Mouse (Mus musculus): ENCODE measurements at regions not wholly inside any gene's neighbourhood (a gene's known extent, or its start where the extent isn't known, plus 50 kb on each side); places are given as distances from the start of the nearest gene placed in this dataset.

DNA sequence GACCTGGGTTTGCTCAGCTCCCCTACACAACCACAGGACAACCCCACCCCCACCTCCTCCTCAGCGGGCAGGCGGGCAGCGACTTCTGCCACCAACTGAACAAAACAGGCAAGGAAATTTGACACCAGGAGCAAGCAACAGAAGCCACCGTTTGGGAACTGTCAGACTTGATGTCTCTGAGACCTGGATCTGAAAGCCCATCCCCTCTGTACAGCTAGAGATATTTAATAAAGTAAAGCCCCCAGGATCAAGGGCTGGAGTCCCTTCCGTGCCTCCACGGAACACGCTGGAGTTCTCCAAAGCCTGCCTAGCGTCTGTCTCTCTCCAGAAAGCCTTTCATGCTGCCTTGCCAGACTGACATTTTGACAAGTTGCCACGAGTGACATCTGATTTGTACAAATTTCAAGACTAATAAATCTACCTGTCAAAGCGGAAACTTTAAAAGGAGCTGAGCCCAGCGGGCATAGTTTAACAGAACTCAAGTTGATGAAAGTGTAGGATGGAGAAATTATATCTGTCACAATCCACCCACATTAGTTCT is 168.9 kb upstream of the Zfp703 start:
- H3K27me3 ChIP-seq (ENCODE audit: control insufficient read depth, insufficient read depth, low read length, poor library complexity, severe bottlenecking), result no peaks in the 10 kb centered on the region
- TF ChIP-seq CTCF (IDR thresholded peaks at IDR 0.05; ENCODE audit: low read depth, low read length) (no peak), EP300 (IDR thresholded peaks at IDR 0.05; ENCODE audit: insufficient read depth, low read depth, low read length) (no peak), POLR2A (IDR thresholded peaks at IDR 0.05; ENCODE audit: insufficient read depth, low read length) (no peak)
- no peaks in the 10 kb centered on the region for H3K36me3 ChIP-seq (ENCODE audit: control insufficient read depth, insufficient read depth, low read length, poor library complexity, severe bottlenecking)
- no peak overlapping the region for H3K4me3 ChIP-seq (ENCODE audit: low read depth, low read length)
- no peaks in the 10 kb centered on the region for H3K4me1 ChIP-seq (ENCODE audit: control insufficient read depth, insufficient read depth, low read length)
- H3K9ac ChIP-seq (ENCODE audit: low read depth, poor library complexity, severe bottlenecking), result no peak overlapping the region
- no peak overlapping the region for H3K27ac ChIP-seq (ENCODE audit: insufficient read depth, low read length)
- H3K9me3 ChIP-seq (replicated peaks; ENCODE audit: control insufficient read depth, insufficient read depth, low read length, poor library complexity, severe bottlenecking), result no peaks in the 10 kb centered on the region

DNA sequence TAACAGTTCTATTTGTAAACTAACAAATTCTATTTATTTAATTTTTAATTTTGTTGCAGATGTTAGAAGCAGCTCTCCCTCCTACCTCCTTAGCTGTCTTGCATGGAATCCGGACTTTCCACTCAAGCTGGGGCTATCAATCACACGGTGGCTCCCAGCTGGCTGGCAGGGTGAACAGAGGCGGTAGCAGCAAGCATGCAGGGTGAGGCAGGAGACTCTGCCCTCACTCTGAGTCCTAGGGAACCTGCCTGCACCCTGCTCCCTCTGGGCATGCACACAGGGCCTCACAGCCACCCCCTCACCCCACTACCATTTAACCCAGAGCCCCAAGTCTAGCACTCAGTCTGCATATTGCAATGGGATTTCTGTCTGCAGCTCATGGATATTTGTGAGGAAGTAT is 168.4 kb upstream of the Zfp703 start:
- H3K9ac ChIP-seq (ENCODE audit: low read depth, poor library complexity, severe bottlenecking), result no peak overlapping the region
- H3K27ac ChIP-seq (ENCODE audit: insufficient read depth, low read length), result no peak overlapping the region
- no peaks in the 10 kb centered on the region for H3K4me1 ChIP-seq (ENCODE audit: control insufficient read depth, insufficient read depth, low read length)
- H3K36me3 ChIP-seq (ENCODE audit: control insufficient read depth, insufficient read depth, low read length, poor library complexity, severe bottlenecking), result no peaks in the 10 kb centered on the region
- H3K27me3 ChIP-seq (ENCODE audit: control insufficient read depth, insufficient read depth, low read length, poor library complexity, severe bottlenecking), result no peaks in the 10 kb centered on the region
- H3K9me3 ChIP-seq (replicated peaks; ENCODE audit: control insufficient read depth, insufficient read depth, low read length, poor library complexity, severe bottlenecking), result no peaks in the 10 kb centered on the region
- H3K4me3 ChIP-seq (ENCODE audit: low read depth, low read length), result no peak overlapping the region
- TF ChIP-seq EP300 (IDR thresholded peaks at IDR 0.05; ENCODE audit: insufficient read depth, low read depth, low read length) (no peak), POLR2A (IDR thresholded peaks at IDR 0.05; ENCODE audit: insufficient read depth, low read length) (no peak), CTCF (IDR thresholded peaks at IDR 0.05; ENCODE audit: low read depth, low read length) (no peak)

DNA sequence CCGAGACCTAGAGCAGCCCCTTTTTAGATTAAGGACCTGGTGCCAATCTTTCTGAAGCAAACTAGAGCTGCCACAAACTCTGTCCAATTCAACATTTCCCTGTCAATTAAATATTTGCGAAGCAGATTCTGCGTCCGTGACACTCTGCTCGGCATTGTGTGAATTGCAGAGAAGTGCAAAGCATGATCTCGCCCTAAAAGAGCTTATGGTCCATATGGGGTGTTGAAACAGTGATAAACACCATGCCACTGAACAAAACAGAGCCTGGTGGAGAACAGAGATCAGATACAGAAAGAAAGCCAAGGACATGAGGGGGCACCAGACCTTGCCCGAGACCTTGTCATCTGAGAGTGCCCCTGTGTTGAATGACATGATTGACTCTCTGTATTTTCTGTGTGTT is 167.2 kb upstream of the Zfp703 start:
- Histone ChIP-seq H3K4me3 (ENCODE audit: low read depth, low read length) (no peak overlapping the region), H3K9ac (ENCODE audit: low read depth, poor library complexity, severe bottlenecking) (no peak overlapping the region), H3K4me1 (ENCODE audit: control insufficient read depth, insufficient read depth, low read length) (no peaks in the 10 kb centered on the region), H3K36me3 (ENCODE audit: control insufficient read depth, insufficient read depth, low read length, poor library complexity, severe bottlenecking) (no peaks in the 10 kb centered on the region), H3K9me3 (replicated peaks; ENCODE audit: control insufficient read depth, insufficient read depth, low read length, poor library complexity, severe bottlenecking) (no peaks in the 10 kb centered on the region), H3K27me3 (ENCODE audit: control insufficient read depth, insufficient read depth, low read length, poor library complexity, severe bottlenecking) (no peaks in the 10 kb centered on the region), H3K27ac (ENCODE audit: insufficient read depth, low read length) (no peak overlapping the region)
- no peak for TF ChIP-seq POLR2A (IDR thresholded peaks at IDR 0.05; ENCODE audit: insufficient read depth, low read length)

DNA sequence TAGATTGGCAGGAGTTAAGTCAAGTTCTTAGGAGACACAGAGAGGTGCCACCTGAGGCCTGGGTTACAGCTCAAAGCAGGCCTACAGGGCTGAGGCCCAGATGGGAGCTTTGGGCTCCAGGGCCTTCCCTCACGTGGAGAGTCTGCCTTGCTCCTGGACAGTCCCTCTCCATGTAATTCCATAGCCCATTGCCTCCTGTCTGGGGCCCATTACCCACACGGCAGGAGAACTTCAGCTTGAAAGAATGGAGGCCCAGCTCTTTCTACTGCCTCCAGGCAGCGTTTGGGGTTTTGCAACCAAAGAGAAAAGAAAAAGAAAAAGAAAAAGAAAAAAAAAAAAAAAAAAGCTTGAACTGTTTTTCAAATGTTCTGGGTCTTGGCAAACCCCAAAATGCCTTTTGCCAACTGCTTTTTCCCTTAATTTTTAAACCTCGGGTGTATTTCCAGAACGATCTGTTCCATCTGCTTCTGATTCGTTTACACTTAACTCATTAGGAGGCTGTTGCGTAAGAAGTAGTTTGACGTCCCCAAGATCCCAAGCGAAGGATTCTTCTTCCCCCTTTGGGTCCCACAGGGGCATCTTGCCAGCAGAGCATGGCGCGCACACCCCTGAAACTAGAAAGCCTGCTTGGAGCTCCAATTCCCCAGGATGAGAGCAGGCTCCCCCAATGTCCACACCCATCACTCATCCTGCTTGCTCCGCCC is 165.4 kb upstream of the Zfp703 start:
- Histone ChIP-seq H3K4me1 (ENCODE audit: control insufficient read depth, insufficient read depth, low read length) (no peaks in the 10 kb centered on the region), H3K4me3 (ENCODE audit: low read depth, low read length) (no peak overlapping the region), H3K27ac (ENCODE audit: insufficient read depth, low read length) (no peak overlapping the region), H3K36me3 (ENCODE audit: control insufficient read depth, insufficient read depth, low read length, poor library complexity, severe bottlenecking) (no peaks in the 10 kb centered on the region), H3K9ac (ENCODE audit: low read depth, poor library complexity, severe bottlenecking) (no peak overlapping the region), H3K9me3 (replicated peaks; ENCODE audit: control insufficient read depth, insufficient read depth, low read length, poor library complexity, severe bottlenecking) (no peaks in the 10 kb centered on the region), H3K27me3 (ENCODE audit: control insufficient read depth, insufficient read depth, low read length, poor library complexity, severe bottlenecking) (no peaks in the 10 kb centered on the region)
- TF ChIP-seq POLR2A (IDR thresholded peaks at IDR 0.05; ENCODE audit: insufficient read depth, low read length) (no peak), CTCF (IDR thresholded peaks at IDR 0.05; ENCODE audit: low read depth, low read length) (no peak), EP300 (IDR thresholded peaks at IDR 0.05; ENCODE audit: insufficient read depth, low read depth, low read length) (no peak)

- Histone ChIP-seq H3K4me3 (ENCODE audit: low read depth, low read length) (no peak overlapping the region), H3K27ac (ENCODE audit: insufficient read depth, low read length) (no peak overlapping the region), H3K36me3 (ENCODE audit: control insufficient read depth, insufficient read depth, low read length, poor library complexity, severe bottlenecking) (no peaks in the 10 kb centered on the region), H3K9ac (ENCODE audit: low read depth, poor library complexity, severe bottlenecking) (no peak overlapping the region), H3K4me1 (ENCODE audit: control insufficient read depth, insufficient read depth, low read length) (no peaks in the 10 kb centered on the region), H3K9me3 (replicated peaks; ENCODE audit: control insufficient read depth, insufficient read depth, low read length, poor library complexity, severe bottlenecking) (no peaks in the 10 kb centered on the region), H3K27me3 (ENCODE audit: control insufficient read depth, insufficient read depth, low read length, poor library complexity, severe bottlenecking) (no peaks in the 10 kb centered on the region)
- no peak for TF ChIP-seq POLR2A (IDR thresholded peaks at IDR 0.05; ENCODE audit: insufficient read depth, low read length)
- no peak for TF ChIP-seq EP300 (IDR thresholded peaks at IDR 0.05; ENCODE audit: insufficient read depth, low read depth, low read length)
- TF ChIP-seq CTCF (IDR thresholded peaks at IDR 0.05; ENCODE audit: low read depth, low read length), result no peak
Observed at GRCm38 (mm10) chr8:26813198-26813815, 163.8 kb upstream of the Zfp703 start.

GRCm38 (mm10) chr8:26815020-26815584 is 162.0 kb upstream of the Zfp703 start:
- Histone ChIP-seq H3K4me3 (ENCODE audit: low read depth, low read length) (no peak overlapping the region), H3K9me3 (replicated peaks; ENCODE audit: control insufficient read depth, insufficient read depth, low read length, poor library complexity, severe bottlenecking) (no peaks in the 10 kb centered on the region), H3K27me3 (ENCODE audit: control insufficient read depth, insufficient read depth, low read length, poor library complexity, severe bottlenecking) (no peaks in the 10 kb centered on the region), H3K4me1 (ENCODE audit: control insufficient read depth, insufficient read depth, low read length) (no peaks in the 10 kb centered on the region), H3K9ac (ENCODE audit: low read depth, poor library complexity, severe bottlenecking) (no peak overlapping the region), H3K36me3 (ENCODE audit: control insufficient read depth, insufficient read depth, low read length, poor library complexity, severe bottlenecking) (no peaks in the 10 kb centered on the region), H3K27ac (ENCODE audit: insufficient read depth, low read length) (no peak overlapping the region)
- TF ChIP-seq CTCF (IDR thresholded peaks at IDR 0.05; ENCODE audit: low read depth, low read length) (no peak), POLR2A (IDR thresholded peaks at IDR 0.05; ENCODE audit: insufficient read depth, low read length) (no peak), EP300 (IDR thresholded peaks at IDR 0.05; ENCODE audit: insufficient read depth, low read depth, low read length) (no peak)
